Mouse (Mus musculus) forebrain, embryonic 11.5 days (tissue): ENCODE results near the gene Nfkbie. TPM values are rescaled to one million over a fixed set of nuclear protein-coding genes. Genes with fewer than 3 reads are reported as not detected.

ENCODE experiments used
- ATAC-seq: fragments of 200-750 bp; cut with Nextera tagmentation; replicated peaks from 2 replicates; pipeline ENCODE4 v1.8.0; 2017; ENCODE audit warnings: moderate TSS enrichment; ENCODE audit not compliant: low FRiP score
- DNase-seq: peaks from one replicate; pipeline ENCODE4 v3.0.0-alpha.2; 2017; ENCODE audit warnings: low spot score
- H3K27ac ChIP-seq: fragments of 300-500 bp; sonication (generic); 2 replicates; pipeline ENCODE4 v1.5.1; 2014; ENCODE audit warnings: low read depth, low read length
- H3K27me3 ChIP-seq: fragments of 300-500 bp; sonication (generic); 2 replicates; pipeline ENCODE4 v1.6.1; 2014; ENCODE audit warnings: mild to moderate bottlenecking, low read length, mixed read lengths; ENCODE audit not compliant: control insufficient read depth, insufficient read depth
- H3K36me3 ChIP-seq: fragments of 300-500 bp; sonication (generic); 2 replicates; pipeline ENCODE4 v1.6.1; 2014; ENCODE audit warnings: mild to moderate bottlenecking, low read length, moderate library complexity, mixed read lengths; ENCODE audit not compliant: control insufficient read depth, insufficient read depth
- H3K4me1 ChIP-seq: fragments of 300-500 bp; sonication (generic); replicated peaks from 2 replicates; pipeline ENCODE4 v1.6.1; 2014; ENCODE audit warnings: low read length, mixed read lengths; ENCODE audit not compliant: control insufficient read depth, insufficient read depth
- H3K4me2 ChIP-seq: fragments of 300-500 bp; sonication (generic); 2 replicates; pipeline ENCODE4 v1.6.1; 2014; ENCODE audit warnings: low read depth, mild to moderate bottlenecking, low read length, moderate library complexity, mixed read lengths; ENCODE audit not compliant: severe bottlenecking
- H3K4me3 ChIP-seq: fragments of 300-500 bp; sonication (generic); 2 replicates; pipeline ENCODE4 v1.5.1; 2014; ENCODE audit warnings: low read depth, low read length
- H3K9ac ChIP-seq: fragments of 300-500 bp; sonication (generic); 2 replicates; pipeline ENCODE4 v1.6.1; 2014; ENCODE audit warnings: low read length
- H3K9me3 ChIP-seq: fragments of 300-500 bp; sonication (generic); 2 replicates; pipeline ENCODE4 v1.6.1; 2016; ENCODE audit warnings: low read length, mixed read lengths; ENCODE audit not compliant: control insufficient read depth
- WGBS: fragments of 180-500 bp; shearing (Covaris S2); extraction: QIAGEN DNeasy Blood & Tissue Kit; methylation state at CpG from one replicate; pipeline ENCODE4 v1.1.7; 2014; 5-methylcytosine and 5-hydroxymethylcytosine counted together
- polyA plus RNA-seq: library from polyadenylated mRNA; unstranded; fragments of >200 nt; fragmentation: Nextera tagmentation; extraction: Ambion mirVana; gene quantifications from 2 replicates; pipeline ENCODE4 v1.2.1, GENCODE M21; 2014

Nfkbie gene
- polyA plus RNA-seq, 1 experiment from 2014 or later, result 6.0 TPM

GRCm38 (mm10) chr17:45567162-45567601 is 11.7 kb downstream of the Nfkbie start:
- no peak for DNase-seq

GRCm38 (mm10) chr17:45568990-45569389 is 13.5 kb downstream of the Nfkbie start:
- Histone ChIP-seq H3K27me3 (no peaks in the 10 kb centered on the region), H3K4me2 (no peak overlapping the region), H3K36me3 (peaks cover 44% of the 10 kb centered on the region), H3K4me3 (no peak overlapping the region), H3K27ac (no peak overlapping the region), H3K9me3 (no peaks in the 10 kb centered on the region), H3K4me1 (peaks cover 10% of the 10 kb centered on the region; the same call in 1 of the 2 replicates), H3K9ac (no peak overlapping the region)
- WGBS, result 88% methylated on average over 12 of the region's 12 CpGs
- no peak for DNase-seq
- no peak for ATAC-seq

More at GRCm38 (mm10) chr17:45567162-45567601, 11.7 kb downstream of the Nfkbie start:
- WGBS, result 41% methylated on average over 4 of the region's 4 CpGs
- H3K9me3 ChIP-seq, result no peaks in the 10 kb centered on the region
- no peak overlapping the region for H3K27ac ChIP-seq
- peaks cover 44% of the 10 kb centered on the region for H3K36me3 ChIP-seq
- no peak overlapping the region for H3K4me3 ChIP-seq
- H3K4me2 ChIP-seq, result no peak overlapping the region
- peaks cover 10% of the 10 kb centered on the region; the same call in 1 of the 2 replicates for H3K4me1 ChIP-seq
- no peak for ATAC-seq
- H3K9ac ChIP-seq, result no peak overlapping the region
- no peaks in the 10 kb centered on the region for H3K27me3 ChIP-seq

DNA sequence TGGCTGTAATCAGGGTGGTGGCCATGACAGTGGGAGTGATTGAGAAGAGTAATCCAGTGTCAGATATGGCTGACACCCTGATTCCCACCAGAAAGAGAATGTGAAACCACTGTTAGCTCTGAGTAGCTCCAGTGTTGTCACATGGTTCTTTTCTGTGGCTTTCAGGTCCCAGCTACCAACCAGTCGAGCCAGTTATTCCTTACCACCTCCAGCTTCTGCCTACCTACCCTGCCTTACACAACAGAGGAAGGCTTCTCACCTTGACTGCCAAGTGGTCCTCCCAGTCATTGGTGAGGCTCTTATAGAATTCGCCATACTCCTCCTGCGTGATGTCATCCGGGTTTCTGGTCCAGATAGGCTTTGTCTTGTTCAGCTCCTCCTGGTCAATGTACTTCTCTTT is 14.5 kb downstream of the Nfkbie start:
- no peak for ATAC-seq

GRCm38 (mm10) chr17:45572103-45573086 is 16.9 kb downstream of the Nfkbie start:
- WGBS, result under 1% methylated on average over 57 of the region's 57 CpGs
- H3K4me2 ChIP-seq, result peak overlapping the region; percentile 67
- peak overlapping the region; percentile 100 for H3K4me3 ChIP-seq
- H3K9me3 ChIP-seq, result no peaks in the 10 kb centered on the region
- H3K4me1 ChIP-seq, result peaks cover 4% of the 10 kb centered on the region; the same call in 1 of the 2 replicates
- no peaks in the 10 kb centered on the region for H3K27me3 ChIP-seq
- H3K9ac ChIP-seq, result peak overlapping the region; percentile 99
- peak; percentile 92 for DNase-seq
- ATAC-seq, result peak; percentile 67
- H3K36me3 ChIP-seq, result peaks cover 37% of the 10 kb centered on the region
- peak overlapping the region; percentile 95 for H3K27ac ChIP-seq

More for the DNA sequence above, 14.5 kb downstream of the Nfkbie start:
- H3K4me1 ChIP-seq, result peaks cover 5% of the 10 kb centered on the region; the same call in 1 of the 2 replicates
- 91% methylated on average over 4 of the region's 4 CpGs for WGBS
- DNase-seq, result no peak
- no peaks in the 10 kb centered on the region for H3K9me3 ChIP-seq
- H3K4me2 ChIP-seq, result no peak overlapping the region
- H3K36me3 ChIP-seq, result peaks cover 44% of the 10 kb centered on the region
- H3K27ac ChIP-seq, result no peak overlapping the region
- no peaks in the 10 kb centered on the region for H3K27me3 ChIP-seq
- no peak overlapping the region for H3K9ac ChIP-seq
- H3K4me3 ChIP-seq, result no peak overlapping the region

- H3K4me2 ChIP-seq, result peak within 1 kb of the TSS; percentile 67
- H3K4me1 ChIP-seq, result peaks cover 4% of the 10 kb centered on the region; the same call in 1 of the 2 replicates
Observed at GRCm38 (mm10) chr17:45573087-45573779, 17.7 kb downstream of the Nfkbie start, which contains the start of gene Hsp90ab1. Hsp90ab1 (minus strand) TSS chr17:45573271.

GRCm38 (mm10) chr17:45573780-45574123 is 18.2 kb downstream of the Nfkbie start:
- ATAC-seq (peak; percentile 63), DNase-seq (peak; percentile 97)
- H3K27ac ChIP-seq, result peak overlapping the region; percentile 95
- peak overlapping the region; percentile 67 for H3K4me2 ChIP-seq
- peak overlapping the region; percentile 100 for H3K4me3 ChIP-seq
- H3K36me3 ChIP-seq, result peaks cover 25% of the 10 kb centered on the region
- no peaks in the 10 kb centered on the region for H3K27me3 ChIP-seq
- peak overlapping the region; percentile 99 for H3K9ac ChIP-seq
- H3K9me3 ChIP-seq, result no peaks in the 10 kb centered on the region
- 0% methylated on average over 15 of the region's 18 CpGs for WGBS
- H3K4me1 ChIP-seq, result peaks cover 4% of the 10 kb centered on the region; the same call in 1 of the 2 replicates

More at GRCm38 (mm10) chr17:45573087-45573779, 17.7 kb downstream of the Nfkbie start, which contains the start of gene Hsp90ab1:
- WGBS, result under 1% methylated on average over 41 of the region's 41 CpGs
- H3K27ac ChIP-seq, result peak within 1 kb of the TSS; percentile 95
- H3K36me3 ChIP-seq, result peaks cover 30% of the 10 kb centered on the region
- DNase-seq, result peak; percentile 100
- no peaks in the 10 kb centered on the region for H3K27me3 ChIP-seq
- peak within 1 kb of the TSS; percentile 99 for H3K9ac ChIP-seq
- peak; percentile 87 for ATAC-seq
- no peaks in the 10 kb centered on the region for H3K9me3 ChIP-seq
- H3K4me3 ChIP-seq, result peak within 1 kb of the TSS; percentile 100

- ATAC-seq (peak; percentile 40), DNase-seq (peak; percentile 81)
- WGBS, result 2% methylated on average over 17 of the region's 17 CpGs
Observed at GRCm38 (mm10) chr17:45574129-45574761, 18.7 kb downstream of the Nfkbie start.

More at GRCm38 (mm10) chr17:45574129-45574761, 18.7 kb downstream of the Nfkbie start:
- Histone ChIP-seq H3K4me1 (peaks cover 4% of the 10 kb centered on the region; the same call in 1 of the 2 replicates), H3K4me3 (peak overlapping the region; percentile 100), H3K4me2 (peak overlapping the region; percentile 67), H3K9ac (peak overlapping the region; percentile 99), H3K27ac (peak overlapping the region; percentile 95), H3K36me3 (peaks cover 20% of the 10 kb centered on the region), H3K27me3 (no peaks in the 10 kb centered on the region), H3K9me3 (no peaks in the 10 kb centered on the region)
